Mouse (Mus musculus) heart, embryonic 14.5 days (tissue): ENCODE results near the gene Adnp. TPM values are rescaled to one million over a fixed set of nuclear protein-coding genes. Genes with fewer than 3 reads are reported as not detected.
A peak's percentile ranks its signal among the peaks of the same experiment; 100 is the strongest.

ENCODE experiments used
- ATAC-seq: fragments of 200-750 bp; cut with Nextera tagmentation; 2 replicates; pipeline ENCODE4 v1.8.0; 2017; ENCODE audit warnings: low read depth, moderate TSS enrichment; ENCODE audit not compliant: insufficient number of reproducible peaks, insufficient read depth, low FRiP score
- H3K27ac ChIP-seq, 2 experiments: fragments of 200-500 bp in 1 of 2; fragments of 300-500 bp in 1 of 2; sonication (generic) in 1 of 2; replicated peaks in 1 of 2; 2 replicates each; pipeline ENCODE4 v1.5.1; 2012 to 2014; ENCODE audit warnings: low read depth in 2 of 2, low read length in 2 of 2, control low read depth in 1 of 2, mild to moderate bottlenecking in 1 of 2, mixed read lengths in 1 of 2; ENCODE audit not compliant: control insufficient read depth in 1 of 2, insufficient read depth in 1 of 2
- H3K27me3 ChIP-seq: fragments of 300-500 bp; sonication (generic); 2 replicates; pipeline ENCODE4 v1.6.1; 2014; ENCODE audit warnings: mild to moderate bottlenecking, low read length, control low read depth; ENCODE audit not compliant: control insufficient read depth, insufficient read depth
- H3K36me3 ChIP-seq: fragments of 300-500 bp; sonication (generic); 2 replicates; pipeline ENCODE4 v1.6.1; 2014; ENCODE audit warnings: mild to moderate bottlenecking, control low read depth, low read length, mixed read lengths; ENCODE audit not compliant: control insufficient read depth, insufficient read depth
- H3K4me1 ChIP-seq, 2 experiments: fragments of 200-500 bp in 1 of 2; fragments of 300-500 bp in 1 of 2; sonication (generic) in 1 of 2; 2 replicates each; pipeline ENCODE4 v1.6.1; 2012 to 2014; ENCODE audit warnings: low read length in 2 of 2, control low read depth in 1 of 2, mixed read lengths in 1 of 2; ENCODE audit not compliant: control insufficient read depth in 2 of 2, insufficient read depth in 2 of 2
- H3K4me2 ChIP-seq: fragments of 300-500 bp; sonication (generic); 2 replicates; pipeline ENCODE4 v1.6.1; 2014; ENCODE audit warnings: mild to moderate bottlenecking, low read length
- H3K4me3 ChIP-seq, 2 experiments: fragments of 200-500 bp in 1 of 2; fragments of 300-500 bp in 1 of 2; sonication (generic) in 1 of 2; 2 replicates each; pipeline ENCODE4 v1.5.1; 2012 to 2014; ENCODE audit warnings: low read length in 2 of 2, mild to moderate bottlenecking in 2 of 2, control low read depth in 1 of 2, low read depth in 1 of 2, moderate library complexity in 1 of 2; ENCODE audit not compliant: control insufficient read depth in 1 of 2, insufficient read depth in 1 of 2
- H3K9ac ChIP-seq: fragments of 300-500 bp; sonication (generic); 2 replicates; pipeline ENCODE4 v1.6.1; 2014; ENCODE audit warnings: mild to moderate bottlenecking, low read length
- H3K9me3 ChIP-seq: fragments of 300-500 bp; sonication (generic); 2 replicates; pipeline ENCODE4 v1.6.1; 2016; ENCODE audit warnings: low read length, control low read depth; ENCODE audit not compliant: control insufficient read depth
- WGBS: fragments of 180-500 bp; shearing (Covaris S2); extraction: QIAGEN DNeasy Blood & Tissue Kit; methylation state at CpG from one replicate; pipeline ENCODE4 v1.1.7; 2014; 5-methylcytosine and 5-hydroxymethylcytosine counted together
- polyA plus RNA-seq: library from polyadenylated mRNA; unstranded; fragments of >200 nt; fragmentation: Nextera tagmentation; extraction: Ambion mirVana; gene quantifications from 2 replicates; pipeline ENCODE4 v1.2.1, GENCODE M21; 2014

Gene Adnp
- polyA plus RNA-seq, 1 experiment from 2014 or later: 11.0 TPM

- Histone ChIP-seq H3K36me3 (peaks cover 48% of the 10 kb centered on the region), H3K27ac (peak within 1 kb of the TSS; percentile 92 to 99), H3K27me3 (no peaks in the 10 kb centered on the region), H3K4me1 (peaks cover 9 to 33% of the 10 kb centered on the region in 2 experiments), H3K9ac (peak within 1 kb of the TSS; percentile 91), H3K4me2 (peak within 1 kb of the TSS; percentile 97), H3K9me3 (no peaks in the 10 kb centered on the region), H3K4me3 (peak within 1 kb of the TSS; percentile 88 to 92)
- peak; percentile 75 for ATAC-seq
- under 1% methylated on average over 72 of the region's 73 CpGs for WGBS
Observed at GRCm38 (mm10) chr2:168230026-168230728, 23.3 kb upstream of the Adnp start, which contains the start of the genes Gm20716, Dpm1 and Mocs3. Gm20716 (minus strand) TSS chr2:168230364. Dpm1 (minus strand) TSS chr2:168230591. Mocs3 (plus strand) TSS chr2:168230622.

- no peaks in the 10 kb centered on the region for H3K27me3 ChIP-seq
- H3K4me1 ChIP-seq: peaks cover 9 to 33% of the 10 kb centered on the region in 2 experiments
- H3K4me2 ChIP-seq: peak overlapping the region; percentile 97
- 0 out of 2 replicates have a peak, but pooled peaks have one; percentile 4 for ATAC-seq
- peak overlapping the region; percentile 91 for H3K9ac ChIP-seq
- no peaks in the 10 kb centered on the region for H3K9me3 ChIP-seq
- peak overlapping the region; percentile 92 to 99; a peak in 3 of 4 replicates for H3K27ac ChIP-seq
- 17% methylated on average over 41 of the region's 41 CpGs for WGBS
- peak overlapping the region; percentile 88 to 92 for H3K4me3 ChIP-seq
- H3K36me3 ChIP-seq: peaks cover 50% of the 10 kb centered on the region
Observed at GRCm38 (mm10) chr2:168229116-168230025, 22.5 kb upstream of the Adnp start.

DNA sequence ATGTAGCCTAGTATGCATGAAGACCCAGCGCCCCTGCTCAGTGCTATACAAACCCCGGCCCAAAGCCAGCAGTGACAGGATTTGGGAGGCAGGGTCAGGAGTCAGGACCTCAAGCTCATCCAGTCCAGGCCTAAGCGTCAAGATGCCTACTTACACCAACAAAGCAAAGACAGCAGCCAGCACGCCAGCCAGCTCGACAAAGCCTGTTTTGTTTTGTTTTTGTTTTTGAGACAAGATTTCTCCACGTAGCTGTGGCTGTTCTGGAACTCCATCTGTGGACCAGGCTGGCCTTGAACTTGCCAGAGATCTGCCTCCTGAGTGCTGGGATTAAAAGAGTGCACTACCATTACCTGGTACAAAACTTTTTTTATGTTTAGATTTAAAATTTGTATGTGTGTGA, 16.4 kb upstream of the Adnp start:
- Histone ChIP-seq H3K27ac (no peak overlapping the region), H3K4me2 (no peak overlapping the region), H3K36me3 (peaks cover 81% of the 10 kb centered on the region), H3K27me3 (no peaks in the 10 kb centered on the region), H3K9ac (no peak overlapping the region), H3K4me3 (no peak overlapping the region), H3K4me1 (peaks cover 0 to 7% of the 10 kb centered on the region in 2 experiments; a peak in 2 of 4 replicates), H3K9me3 (no peaks in the 10 kb centered on the region)
- WGBS: 86% methylated on average over 6 of the region's 6 CpGs
- ATAC-seq: no peak

GRCm38 (mm10) chr2:168213788-168214397, 7.0 kb upstream of the Adnp start:
- peaks cover 97% of the 10 kb centered on the region for H3K36me3 ChIP-seq
- no peak overlapping the region for H3K9ac ChIP-seq
- H3K27ac ChIP-seq: no peak overlapping the region
- H3K4me1 ChIP-seq: no peaks in the 10 kb centered on the region
- no peak for ATAC-seq
- no peaks in the 10 kb centered on the region for H3K27me3 ChIP-seq
- WGBS: 57% methylated on average over 5 of the region's 5 CpGs
- H3K4me2 ChIP-seq: no peak overlapping the region
- H3K9me3 ChIP-seq: no peaks in the 10 kb centered on the region
- no peak overlapping the region for H3K4me3 ChIP-seq

DNA sequence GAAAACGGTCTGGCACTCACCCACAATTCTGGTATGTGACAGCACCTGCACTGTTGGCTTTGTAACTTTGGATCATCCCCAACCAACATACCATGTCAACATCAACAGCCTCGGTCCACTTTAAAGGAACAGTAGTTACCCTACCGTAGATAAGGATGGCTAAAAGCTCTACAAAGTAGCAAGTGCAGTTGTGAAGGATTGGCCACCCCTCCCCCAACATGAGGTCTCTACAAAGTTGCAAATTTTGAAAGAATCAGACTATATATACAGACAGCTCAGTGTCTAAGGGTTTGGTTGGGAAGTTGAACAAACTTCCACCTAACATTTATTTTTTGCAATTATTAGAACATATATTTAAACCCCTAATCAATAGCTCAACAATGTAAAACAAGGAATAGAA, 971 bp upstream of the Adnp start:
- Histone ChIP-seq H3K27me3 (no peaks in the 10 kb centered on the region), H3K27ac (peak overlapping the region in 1 of 2 experiments; percentile 99; a peak in 2 of 4 replicates), H3K4me1 (peaks cover 8 to 17% of the 10 kb centered on the region in 2 experiments), H3K4me2 (peak overlapping the region; percentile 84; the same call in 1 of the 2 replicates), H3K4me3 (no peak overlapping the region), H3K9me3 (no peaks in the 10 kb centered on the region), H3K9ac (peak overlapping the region; percentile 100; the same call in 1 of the 2 replicates), H3K36me3 (peaks cover 66% of the 10 kb centered on the region)
- 92% methylated on average over 3 of the region's 3 CpGs for WGBS
- ATAC-seq: no peak

GRCm38 (mm10) chr2:168205681-168206631, 956 bp downstream of the Adnp start:
- Histone ChIP-seq H3K4me3 (peak overlapping the region; percentile 96 to 98), H3K4me2 (peak overlapping the region; percentile 84), H3K9me3 (no peaks in the 10 kb centered on the region), H3K9ac (peak overlapping the region; percentile 100), H3K36me3 (peaks cover 52% of the 10 kb centered on the region), H3K27me3 (no peaks in the 10 kb centered on the region), H3K27ac (peak overlapping the region; percentile 86 to 99), H3K4me1 (peaks cover 9 to 25% of the 10 kb centered on the region in 2 experiments)
- peak; percentile 13 for ATAC-seq
- under 1% methylated on average over 47 of the region's 49 CpGs for WGBS
